27 mouse cellular contexts compared by ENCODE assay signal in the genomic region with DNA sequence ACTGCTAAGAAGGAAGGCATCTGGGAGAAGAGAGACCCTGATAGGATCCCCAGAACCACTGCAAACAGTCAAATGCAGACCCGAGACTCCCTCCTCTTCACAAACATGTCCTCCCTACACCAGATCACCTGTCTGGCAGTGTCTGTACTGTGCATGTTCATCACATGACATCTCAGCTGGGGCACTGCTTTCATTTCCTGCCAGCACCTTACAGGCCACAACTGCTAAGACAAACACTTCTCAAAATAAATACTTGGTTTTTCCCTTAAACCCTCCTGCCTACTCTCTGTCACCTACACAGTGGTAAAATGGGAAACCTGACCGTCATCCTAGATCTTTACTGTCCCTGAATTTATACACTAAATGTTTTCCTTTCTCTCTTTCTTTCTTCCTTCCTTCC. TPM values are rescaled to one million over a fixed set of nuclear protein-coding genes. Genes with fewer than 3 reads are reported as not detected.
DNase-seq lines count a peak whose midpoint lies in the region; ATAC-seq lines count a peak whose summit lies in the region.
"Had no signal": no experiment of that assay in that cellular context is flagged by ENCODE, and none has a peak within 500 bp of the region (broad histone marks: within the 10 kb centered on the region; RNA-seq: fewer than 3 reads in every experiment).

No protein-coding gene starts in this region.

- no peaks in the 10 kb centered on the region for H3K36me3 ChIP-seq in splenic B cell, adult 2 months (ENCODE audit: control insufficient read depth, insufficient read depth, low read length, poor library complexity, severe bottlenecking)
- H3K36me3 ChIP-seq: forebrain, embryonic 10.5 days; heart, embryonic 15.5 days; hindbrain, embryonic 10.5 days had no signal

- no peak for DNase-seq in frontal cortex, postnatal 10 days (ENCODE audit: low spot score in 2 of 2)
- DNase-seq in CD4-positive, CD25-positive, alpha-beta regulatory T cell, adult 2 months (ENCODE audit: low read depth, low spot score): peak; percentile 34
- peak; percentile 35 for DNase-seq in T-cell, adult 2 months (ENCODE audit: low spot score)
- DNase-seq in splenic B cell, adult 2 months (ENCODE audit: low read depth, low spot score): peak; percentile 48
- no peak for DNase-seq in gastrocnemius, postnatal 14 days
- DNase-seq: adrenal gland, adult 8-10 months; adrenal gland, postnatal 25 days; cerebellum, adult 8-10 months; gastrocnemius, postnatal 10 days; heart, postnatal 10 days; heart, postnatal 36 days; kidney, adult 2 months had no signal

- peak; percentile 62; the same call in 1 of the 2 replicates for ATAC-seq in frontal cortex, adult (ENCODE audit: low TSS enrichment)
- no peak for ATAC-seq in megakaryocyte progenitor cell, adult 5-6 weeks (replicated peaks; ENCODE audit: poor library complexity)
- ATAC-seq: activated CD4-positive, CD25-positive, alpha-beta regulatory T cell, adult 4 months; forebrain, embryonic 13.5 days; forebrain, embryonic 16.5 days; hindbrain, postnatal 0 days; intestine, postnatal 0 days had no signal

- H3K27me3 ChIP-seq in splenic B cell, adult 2 months (ENCODE audit: control insufficient read depth, insufficient read depth, low read length, poor library complexity, severe bottlenecking): no peaks in the 10 kb centered on the region
- H3K27me3 ChIP-seq: forebrain, embryonic 13.5 days; heart, embryonic 12.5 days; heart, embryonic 15.5 days had no signal

- intact Hi-C loops in gastrocnemius, postnatal 14 days (cut with DNase I; ENCODE audit: low total_unique reads): no loop called here

RNA-seq across cellular contexts. Expression of a gene that starts 6.4 kb away (rescaled TPM):
- total RNA-seq in gastrocnemius, postnatal 14 days (2021): not detected
- not detected in 2 replicates for total RNA-seq in megakaryocyte progenitor cell, adult 5-6 weeks (2015)
- total RNA-seq in megakaryocyte progenitor cell, adult 5-6 weeks (2017): not detected in 2 replicates
- total RNA-seq: adrenal gland, adult 8-10 months; adrenal gland, postnatal 25 days; gastrocnemius, adult 18-20 months; gastrocnemius, postnatal 10 days; gastrocnemius, postnatal 4 days; heart, adult 8-10 months; heart, postnatal 10 days; heart, postnatal 36 days; hindbrain, postnatal 0 days; MEL had no signal

RNA-seq across cellular contexts. Expression of a gene that starts 43.8 kb away (rescaled TPM):
- total RNA-seq in gastrocnemius, postnatal 14 days (2021): 100 to 1,000 TPM; 134 to 153 TPM
- 679 and 683 TPM in 2 replicates for total RNA-seq in megakaryocyte progenitor cell, adult 5-6 weeks (2015)
- 1,301 and 1,452 TPM in 2 replicates for total RNA-seq in megakaryocyte progenitor cell, adult 5-6 weeks (2017)

Comparison
In these comparisons a context has a peak if more than half of its experiments do, and no peak if none do; other contexts are left out.
1. DNase-seq: peak in CD4-positive, CD25-positive, alpha-beta regulatory T cell, adult 2 months (single experiment), T-cell, adult 2 months (single experiment) and splenic B cell, adult 2 months (single experiment); none in frontal cortex, postnatal 10 days (0 of 2) and gastrocnemius, postnatal 14 days (single experiment).
2. RNA of a gene that starts 43.8 kb away (total RNA-seq): 679 to 1,452 TPM in megakaryocyte progenitor cell, adult 5-6 weeks; 134 to 153 TPM in gastrocnemius, postnatal 14 days; every median in the first group is over 4 times any median in the second.